Mouse (Mus musculus) kidney, postnatal 0 days (tissue): ENCODE results near the gene Samd4b. TPM values are rescaled to one million over a fixed set of nuclear protein-coding genes. Genes with fewer than 3 reads are reported as not detected.
"Not testable (repeated sequence)": the region's sequence is repeated elsewhere in the genome, so short reads cannot be mapped to it uniquely, and the experiment has no call there.

ENCODE experiments used
- ATAC-seq: fragments of 200-750 bp; cut with Nextera tagmentation; replicated peaks from 2 replicates; pipeline ENCODE4 v1.8.0; 2017; ENCODE audit warnings: low read depth, moderate number of reproducible peaks, moderate TSS enrichment, moderate library complexity; ENCODE audit not compliant: low FRiP score
- DNase-seq: peaks from one replicate; pipeline ENCODE4 v3.0.0-alpha.2; 2016; ENCODE audit warnings: low spot score
- H3K27ac ChIP-seq: fragments of 300-500 bp; sonication (generic); 2 replicates; pipeline ENCODE4 v1.5.1; 2014; ENCODE audit warnings: mild to moderate bottlenecking
- H3K27me3 ChIP-seq: fragments of 300-500 bp; sonication (generic); 2 replicates; pipeline ENCODE4 v1.6.1; 2014; ENCODE audit warnings: low read length, mixed read lengths; ENCODE audit not compliant: insufficient read depth
- H3K36me3 ChIP-seq: fragments of 300-500 bp; sonication (generic); 2 replicates; pipeline ENCODE4 v1.6.1; 2014; ENCODE audit warnings: low read length, mixed read lengths; ENCODE audit not compliant: insufficient read depth
- H3K4me1 ChIP-seq: fragments of 300-500 bp; sonication (generic); replicated peaks from 2 replicates; pipeline ENCODE4 v1.6.1; 2014; ENCODE audit warnings: antibody characterized with exemption, low read length, mixed read lengths; ENCODE audit not compliant: insufficient read depth
- H3K4me2 ChIP-seq: fragments of 300-500 bp; sonication (generic); 2 replicates; pipeline ENCODE4 v1.6.1; 2014; ENCODE audit warnings: mild to moderate bottlenecking, low read length, moderate library complexity, mixed read lengths
- H3K4me3 ChIP-seq: fragments of 300-500 bp; sonication (generic); replicated peaks from 2 replicates; pipeline ENCODE4 v1.5.1; 2014; ENCODE audit warnings: low read depth, low read length
- H3K9ac ChIP-seq: fragments of 300-500 bp; sonication (generic); 2 replicates; pipeline ENCODE4 v1.6.1; 2014; ENCODE audit warnings: low read depth, low read length
- H3K9me3 ChIP-seq: fragments of 300-500 bp; sonication (generic); replicated peaks from 2 replicates; pipeline ENCODE4 v1.6.1; 2016; ENCODE audit warnings: low read length, inconsistent platforms, mixed read lengths
- CTCF ChIP-seq: IDR thresholded peaks from 2 replicates; pipeline ENCODE4 v1.5.1; 2016; ENCODE audit warnings: antibody characterized with exemption, low read depth, mild to moderate bottlenecking, moderate library complexity
- WGBS: fragments of 180-500 bp; shearing (Covaris S2); extraction: QIAGEN DNeasy Blood & Tissue Kit; methylation state at CpG from one replicate; pipeline ENCODE4 v1.1.7; 2014; 5-methylcytosine and 5-hydroxymethylcytosine counted together
- polyA plus RNA-seq: library from polyadenylated mRNA; unstranded; fragments of >200 nt; fragmentation: Nextera tagmentation; extraction: Ambion mirVana; gene quantifications from 2 replicates; pipeline ENCODE4 v1.2.1, GENCODE M21; 2015

The Samd4b gene
- polyA plus RNA-seq, 1 experiment from 2014 or later, result 19.5 TPM

DNA sequence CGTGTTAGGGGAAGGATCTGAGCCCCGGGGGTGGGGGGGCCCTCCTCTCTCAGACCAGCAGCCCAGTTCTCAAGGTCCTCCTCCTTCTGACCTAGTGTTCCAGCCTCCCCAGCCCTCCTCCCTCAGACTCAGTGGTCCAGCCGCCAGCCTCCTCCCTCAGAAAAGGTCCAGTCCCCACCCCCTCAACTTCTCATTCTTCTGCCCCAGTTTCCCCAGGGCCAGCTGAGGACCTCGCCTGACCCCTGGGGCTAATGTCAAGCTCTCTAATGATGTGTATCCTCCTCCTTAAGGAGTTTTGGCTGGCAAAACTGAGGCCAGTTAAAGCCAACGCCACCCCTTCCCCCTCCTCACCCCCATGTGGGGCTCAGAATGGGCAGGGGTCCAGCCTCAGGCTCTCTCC, 50.8 kb downstream of the Samd4b start, which contains the start of gene Nccrp1:
Gene Nccrp1 (minus strand): TSS at position 101 of the 400 bp plus-strand sequence.
- DNase-seq (no peak), ATAC-seq (no peak)
- 11% methylated on average over 5 of the region's 5 CpGs for whole genome bisulfite sequencing
- TF ChIP-seq CTCF, result no peak
- peaks cover 6% of the 10 kb centered on the region; the same call in 1 of the 2 replicates for H3K4me1 ChIP-seq
- H3K27me3 ChIP-seq, result peaks cover 17% of the 10 kb centered on the region
- H3K9ac ChIP-seq, result peak within 1 kb of the TSS; percentile 32; the same call in 1 of the 2 replicates
- peak within 1 kb of the TSS; percentile 47 for H3K4me2 ChIP-seq
- peak within 1 kb of the TSS; percentile 11 for H3K4me3 ChIP-seq
- H3K27ac ChIP-seq, result no peak within 1 kb of the TSS
- no peaks in the 10 kb centered on the region for H3K9me3 ChIP-seq
- no peaks in the 10 kb centered on the region for H3K36me3 ChIP-seq

DNA sequence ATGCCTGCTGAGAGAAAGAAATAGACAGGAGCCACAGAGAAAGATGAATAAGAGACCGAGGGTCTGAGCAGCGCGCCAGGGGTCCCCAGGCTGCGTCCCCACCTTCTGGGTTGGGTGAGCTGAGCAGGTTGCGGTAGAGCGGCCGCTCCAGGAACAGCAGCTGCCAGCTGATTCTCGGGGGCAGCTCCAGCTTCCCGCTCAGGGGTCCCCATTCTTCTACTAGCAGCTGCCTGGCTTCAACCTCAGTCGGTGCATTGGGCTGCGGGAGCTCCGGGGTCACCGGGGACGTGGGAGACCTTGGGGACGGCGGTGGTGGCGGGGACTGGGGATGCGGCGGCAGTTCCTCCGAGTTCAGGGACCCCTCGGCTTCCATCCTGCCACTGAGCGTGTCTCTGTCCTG, 51.3 kb downstream of the Samd4b start:
- Histone ChIP-seq H3K9ac (peak overlapping the region; percentile 32; the same call in 1 of the 2 replicates), H3K9me3 (no peaks in the 10 kb centered on the region), H3K4me2 (peak overlapping the region; percentile 47), H3K36me3 (no peaks in the 10 kb centered on the region), H3K4me3 (peak overlapping the region; percentile 11), H3K4me1 (peaks cover 6% of the 10 kb centered on the region; the same call in 1 of the 2 replicates), H3K27me3 (peaks cover 17% of the 10 kb centered on the region), H3K27ac (no peak overlapping the region)
- DNase-seq (no peak), ATAC-seq (no peak)
- TF ChIP-seq CTCF, result no peak
- WGBS, result 0% methylated on average over 22 of the region's 22 CpGs

DNA sequence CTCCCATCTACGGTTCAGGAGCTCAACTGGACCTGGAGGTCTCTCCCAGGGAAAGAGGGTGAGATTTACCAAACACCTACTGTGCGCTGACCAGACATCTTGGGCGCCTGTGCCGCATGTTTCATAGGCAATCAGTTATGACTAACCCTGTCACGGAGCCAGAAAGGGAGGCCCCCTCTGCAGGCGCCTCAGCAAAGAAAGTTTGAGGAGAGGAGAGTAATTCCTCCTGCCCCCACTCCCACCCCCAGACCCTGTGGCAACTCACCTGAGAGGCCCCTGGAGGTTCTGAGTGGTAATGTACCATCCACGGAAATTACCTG, 52.1 kb downstream of the Samd4b start:
- WGBS, result 61% methylated on average over 7 of the region's 7 CpGs
- no peaks in the 10 kb centered on the region for H3K36me3 ChIP-seq
- H3K9ac ChIP-seq, result no peak overlapping the region
- no peak for DNase-seq
- no peak overlapping the region for H3K27ac ChIP-seq
- ATAC-seq, result no peak
- H3K4me3 ChIP-seq, result no peak overlapping the region
- peaks cover 6% of the 10 kb centered on the region; the same call in 1 of the 2 replicates for H3K4me1 ChIP-seq
- no peaks in the 10 kb centered on the region for H3K9me3 ChIP-seq
- H3K27me3 ChIP-seq, result peaks cover 17% of the 10 kb centered on the region
- no peak for TF ChIP-seq CTCF
- no peak overlapping the region for H3K4me2 ChIP-seq

DNA sequence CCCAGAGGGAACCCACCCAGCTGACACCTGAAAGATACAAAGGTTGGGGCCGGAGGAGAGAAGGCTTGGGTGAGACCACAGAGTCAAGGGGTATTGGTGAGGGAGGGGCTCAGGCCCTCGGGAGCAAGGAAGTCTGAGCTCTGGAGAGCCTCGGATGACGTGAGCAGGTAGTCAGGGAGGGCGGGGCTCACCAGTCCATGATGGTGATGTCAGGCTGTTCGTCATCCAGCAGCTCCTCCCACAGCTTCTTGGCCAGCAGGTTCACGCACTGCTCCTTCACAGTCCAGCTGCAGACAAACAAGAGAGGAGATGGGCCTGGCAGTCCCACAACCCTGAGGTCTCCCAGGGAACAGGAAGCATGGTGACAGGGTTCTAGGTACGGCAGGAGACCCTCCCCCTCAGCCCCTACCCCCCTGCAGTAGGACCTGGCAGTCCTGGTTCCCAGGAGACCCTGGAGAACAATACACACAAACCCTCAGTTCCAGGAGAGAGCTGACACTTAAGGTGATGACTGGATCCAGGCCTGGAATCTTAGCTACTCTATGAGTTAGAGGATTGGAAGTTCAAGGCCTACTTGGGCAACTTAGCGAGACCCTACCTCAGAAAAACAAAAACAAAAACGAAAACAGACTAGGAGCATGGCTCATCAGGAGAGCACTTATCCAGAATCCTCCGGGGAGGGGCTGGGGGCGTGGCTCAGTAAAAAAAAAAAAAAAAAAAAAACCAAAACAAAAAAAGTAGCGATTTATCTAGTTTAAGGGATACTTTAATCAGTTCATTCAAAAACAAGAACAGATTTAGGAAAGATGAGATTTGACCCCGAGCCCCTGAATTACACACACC, 52.7 kb downstream of the Samd4b start:
- peaks cover 6% of the 10 kb centered on the region; the same call in 1 of the 2 replicates for H3K4me1 ChIP-seq
- H3K27ac ChIP-seq, result no peak overlapping the region
- WGBS, result 35% methylated on average over 14 of the region's 14 CpGs
- DNase-seq (peak; percentile 39), ATAC-seq (peak; percentile 56; the same call in 1 of the 2 replicates)
- no peaks in the 10 kb centered on the region for H3K9me3 ChIP-seq
- no peak overlapping the region for H3K4me3 ChIP-seq
- H3K27me3 ChIP-seq, result peaks cover 17% of the 10 kb centered on the region
- TF ChIP-seq CTCF, result no peak
- no peaks in the 10 kb centered on the region for H3K36me3 ChIP-seq
- H3K4me2 ChIP-seq, result no peak overlapping the region
- H3K9ac ChIP-seq, result no peak overlapping the region

DNA sequence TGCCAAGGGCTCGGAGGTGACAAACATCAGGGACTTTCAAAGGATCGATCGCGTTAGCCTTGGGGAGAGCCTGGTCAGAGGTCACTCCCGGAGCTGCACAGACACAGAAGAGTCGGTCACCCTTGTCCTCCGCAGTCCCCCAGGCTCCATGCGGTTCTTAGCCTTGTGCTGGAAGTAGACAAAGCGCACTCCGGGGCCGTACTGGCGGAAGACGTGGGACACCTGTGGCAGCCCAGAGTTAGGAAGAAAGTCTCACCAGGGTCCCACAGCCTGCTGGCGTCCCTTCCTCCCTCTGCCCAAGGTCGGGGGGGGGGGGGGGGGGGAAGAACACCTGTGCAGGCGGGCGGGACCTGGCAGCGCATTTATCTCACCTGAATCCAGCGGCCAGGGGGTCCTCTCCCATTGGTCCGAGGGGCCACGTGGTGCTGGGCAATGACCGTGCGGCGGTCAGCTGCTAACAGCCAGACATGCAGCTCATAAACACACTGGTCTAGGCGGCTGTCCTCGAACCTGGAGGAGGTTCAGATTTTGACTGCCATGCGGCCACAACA, 53.8 kb downstream of the Samd4b start:
- Histone ChIP-seq H3K4me2 (peak overlapping the region; percentile 45), H3K27me3 (peaks cover 17% of the 10 kb centered on the region), H3K9me3 (no peaks in the 10 kb centered on the region), H3K4me1 (peaks cover 6% of the 10 kb centered on the region; the same call in 1 of the 2 replicates), H3K9ac (0 out of 2 replicates have a peak overlapping the region, but pooled peaks have one; percentile 13), H3K4me3 (0 out of 2 replicates have a peak overlapping the region, but pooled peaks have one; percentile 16), H3K27ac (no peak overlapping the region), H3K36me3 (no peaks in the 10 kb centered on the region)
- DNase-seq, result no peak
- peak; percentile 53; the same call in 1 of the 2 replicates for ATAC-seq
- WGBS, result 4% methylated on average over 22 of the region's 27 CpGs
- TF ChIP-seq CTCF, result no peak

DNA sequence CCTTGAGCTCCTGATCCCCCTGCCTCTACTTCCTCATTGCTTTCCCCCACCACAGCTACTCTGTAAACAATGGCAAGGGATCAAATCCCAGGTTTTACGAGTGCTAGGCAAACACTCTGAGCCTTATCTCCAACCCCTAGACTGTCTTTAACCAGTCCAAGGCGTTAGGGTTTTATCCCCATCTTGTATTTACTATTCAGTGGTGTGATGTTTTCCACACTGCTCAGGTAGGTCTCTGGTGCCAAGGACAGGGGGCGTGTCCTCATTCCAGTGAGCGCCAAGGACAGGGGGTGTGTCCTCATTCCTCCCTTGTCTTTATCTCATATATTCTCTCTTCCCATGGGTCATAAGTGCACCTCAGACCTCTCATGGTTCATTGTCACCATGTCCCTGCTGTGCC, 57.4 kb downstream of the Samd4b start, which contains the start of gene Sycn:
Gene Sycn (plus strand): TSS at position 360 of the 400 bp plus-strand sequence.
- no peak for DNase-seq
- H3K27me3 ChIP-seq, result peaks cover 4% of the 10 kb centered on the region; the same call in 1 of the 2 replicates
- no peak within 1 kb of the TSS for H3K4me3 ChIP-seq
- 0 out of 2 replicates have a peak, but pooled peaks cover 6% of the 10 kb centered on the region for H3K4me1 ChIP-seq
- no peaks in the 10 kb centered on the region for H3K36me3 ChIP-seq
- H3K4me2 ChIP-seq, result no peak within 1 kb of the TSS
- H3K27ac ChIP-seq, result no peak within 1 kb of the TSS
- 68% methylated on average over 4 of the region's 4 CpGs for WGBS
- H3K9ac ChIP-seq, result no peak within 1 kb of the TSS
- TF ChIP-seq CTCF, result no peak
- ATAC-seq, result no peak
- H3K9me3 ChIP-seq, result no peaks in the 10 kb centered on the region

DNA sequence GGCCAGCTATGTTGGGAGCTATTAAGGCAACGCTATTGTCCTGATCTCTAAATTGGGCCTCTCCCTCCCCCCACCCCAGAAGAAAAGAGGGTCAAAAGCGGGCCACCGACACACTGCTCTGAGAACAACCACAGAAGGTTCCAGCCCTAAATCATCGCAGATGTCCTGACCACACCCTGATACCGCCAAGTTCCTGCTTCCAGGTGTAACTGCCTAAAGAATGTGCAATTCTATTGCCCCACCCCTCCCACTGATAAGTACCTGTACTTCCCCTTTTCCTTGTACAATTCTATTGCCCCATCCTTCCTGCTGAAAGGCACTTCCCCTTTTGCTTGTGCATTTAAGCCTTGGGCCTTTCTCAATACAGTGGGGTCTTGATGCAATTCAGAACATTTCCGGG, 59.1 kb downstream of the Samd4b start:
- not testable (repeated sequence) for H3K9ac ChIP-seq

More for the DNA sequence above, 59.1 kb downstream of the Samd4b start:
- not testable (repeated sequence) for H3K27ac ChIP-seq, H3K4me1 ChIP-seq, H3K9me3 ChIP-seq, H3K36me3 ChIP-seq, ATAC-seq, H3K4me3 ChIP-seq, H3K27me3 ChIP-seq, H3K4me2 ChIP-seq, DNase-seq
- WGBS, result 92% methylated on average over 6 of the region's 6 CpGs
